Mouse (Mus musculus): ENCODE data around the gene Gm49369. TPM values are rescaled to one million over a fixed set of nuclear protein-coding genes. Genes with fewer than 3 reads are reported as not detected.

Gm49369 gene
- 0.79 TPM in 1 of 2 replicates, not detected in the other for polyA plus RNA-seq (2014; fragmentation: Nextera tagmentation; extraction: Ambion mirVana)

GRCm38 (mm10) chr7:142382567-142382966, at the start of gene Gm49369:
Gene Gm49369 (minus strand): TSS chr7:142382667.
- peaks cover 9% of the 10 kb centered on the region for H3K4me1 ChIP-seq (ENCODE audit: control insufficient read depth, insufficient read depth, low read length)
- H3K9ac ChIP-seq (ENCODE audit: low read length), result no peak within 1 kb of the TSS
- DNase-seq (ENCODE audit: low spot score) (no peak), ATAC-seq (ENCODE audit: insufficient number of reproducible peaks, low FRiP score, low TSS enrichment, low read depth) (no peak)
- no peaks in the 10 kb centered on the region for H3K27me3 ChIP-seq (ENCODE audit: control insufficient read depth, insufficient read depth, low read length)
- no peak within 1 kb of the TSS for H3K4me3 ChIP-seq (ENCODE audit: low read depth, low read length)
- no peaks in the 10 kb centered on the region for H3K9me3 ChIP-seq (ENCODE audit: control insufficient read depth, low read length)
- WGBS, result 91% methylated on average over 5 of the region's 5 CpGs
- no peak within 1 kb of the TSS for H3K27ac ChIP-seq (replicated peaks; ENCODE audit: low read depth, low read length)
- no peak within 1 kb of the TSS for H3K4me2 ChIP-seq (ENCODE audit: low read depth, severe bottlenecking)
- H3K36me3 ChIP-seq (ENCODE audit: control insufficient read depth, insufficient read depth, low read length), result peaks cover 42% of the 10 kb centered on the region

GRCm38 (mm10) chr7:142431106-142431505, 48.6 kb upstream of the Gm49369 start:
- Histone ChIP-seq H3K27ac (replicated peaks; ENCODE audit: low read depth, low read length) (no peak overlapping the region), H3K4me1 (ENCODE audit: control insufficient read depth, insufficient read depth, low read length) (peaks cover 5% of the 10 kb centered on the region; the same call in 1 of the 2 replicates), H3K9me3 (ENCODE audit: control insufficient read depth, low read length) (no peaks in the 10 kb centered on the region), H3K4me3 (ENCODE audit: low read depth, low read length) (no peak overlapping the region), H3K36me3 (ENCODE audit: control insufficient read depth, insufficient read depth, low read length) (no peaks in the 10 kb centered on the region), H3K27me3 (ENCODE audit: control insufficient read depth, insufficient read depth, low read length) (no peaks in the 10 kb centered on the region), H3K9ac (ENCODE audit: low read length) (no peak overlapping the region), H3K4me2 (ENCODE audit: low read depth, severe bottlenecking) (no peak overlapping the region)
- ATAC-seq (ENCODE audit: insufficient number of reproducible peaks, low FRiP score, low TSS enrichment, low read depth), result no peak
- no peak for DNase-seq (ENCODE audit: low spot score)
- 90% methylated on average over 14 of the region's 14 CpGs for WGBS

GRCm38 (mm10) chr7:142430160-142430678, 47.8 kb upstream of the Gm49369 start:
- H3K9ac ChIP-seq (ENCODE audit: low read length), result no peak overlapping the region
- H3K4me1 ChIP-seq (ENCODE audit: control insufficient read depth, insufficient read depth, low read length), result peaks cover 3% of the 10 kb centered on the region; the same call in 1 of the 2 replicates
- no peak overlapping the region for H3K4me2 ChIP-seq (ENCODE audit: low read depth, severe bottlenecking)

GRCm38 (mm10) chr7:142428213-142428612, 45.7 kb upstream of the Gm49369 start:
- ATAC-seq (ENCODE audit: insufficient number of reproducible peaks, low FRiP score, low TSS enrichment, low read depth) (peak; percentile 44; the same call in 1 of the 2 replicates), DNase-seq (ENCODE audit: low spot score) (peak; percentile 90)
- peaks cover 3% of the 10 kb centered on the region; the same call in 1 of the 2 replicates for H3K4me1 ChIP-seq (ENCODE audit: control insufficient read depth, insufficient read depth, low read length)
- H3K4me2 ChIP-seq (ENCODE audit: low read depth, severe bottlenecking), result no peak overlapping the region
- H3K9ac ChIP-seq (ENCODE audit: low read length), result no peak overlapping the region
- 3% methylated on average over 7 of the region's 7 CpGs for WGBS
- no peaks in the 10 kb centered on the region for H3K36me3 ChIP-seq (ENCODE audit: control insufficient read depth, insufficient read depth, low read length)
- H3K4me3 ChIP-seq (ENCODE audit: low read depth, low read length), result no peak overlapping the region
- no peak overlapping the region for H3K27ac ChIP-seq (replicated peaks; ENCODE audit: low read depth, low read length)
- no peaks in the 10 kb centered on the region for H3K27me3 ChIP-seq (ENCODE audit: control insufficient read depth, insufficient read depth, low read length)
- no peaks in the 10 kb centered on the region for H3K9me3 ChIP-seq (ENCODE audit: control insufficient read depth, low read length)

More at GRCm38 (mm10) chr7:142430160-142430678, 47.8 kb upstream of the Gm49369 start:
- no peaks in the 10 kb centered on the region for H3K36me3 ChIP-seq (ENCODE audit: control insufficient read depth, insufficient read depth, low read length)
- DNase-seq (ENCODE audit: low spot score) (peak; percentile 26), ATAC-seq (ENCODE audit: insufficient number of reproducible peaks, low FRiP score, low TSS enrichment, low read depth) (no peak)
- no peaks in the 10 kb centered on the region for H3K27me3 ChIP-seq (ENCODE audit: control insufficient read depth, insufficient read depth, low read length)
- no peaks in the 10 kb centered on the region for H3K9me3 ChIP-seq (ENCODE audit: control insufficient read depth, low read length)
- no peak overlapping the region for H3K4me3 ChIP-seq (ENCODE audit: low read depth, low read length)
- 78% methylated on average over 12 of the region's 12 CpGs for WGBS
- H3K27ac ChIP-seq (replicated peaks; ENCODE audit: low read depth, low read length), result no peak overlapping the region

- Histone ChIP-seq H3K4me1 (ENCODE audit: control insufficient read depth, insufficient read depth, low read length) (peaks cover 3% of the 10 kb centered on the region; the same call in 1 of the 2 replicates), H3K4me2 (ENCODE audit: low read depth, severe bottlenecking) (no peak overlapping the region), H3K9me3 (ENCODE audit: control insufficient read depth, low read length) (no peaks in the 10 kb centered on the region), H3K27ac (replicated peaks; ENCODE audit: low read depth, low read length) (no peak overlapping the region), H3K4me3 (ENCODE audit: low read depth, low read length) (no peak overlapping the region), H3K36me3 (ENCODE audit: control insufficient read depth, insufficient read depth, low read length) (no peaks in the 10 kb centered on the region), H3K27me3 (ENCODE audit: control insufficient read depth, insufficient read depth, low read length) (no peaks in the 10 kb centered on the region), H3K9ac (ENCODE audit: low read length) (no peak overlapping the region)
- ATAC-seq (ENCODE audit: insufficient number of reproducible peaks, low FRiP score, low TSS enrichment, low read depth) (no peak), DNase-seq (ENCODE audit: low spot score) (peak; percentile 28)
- WGBS, result 66% methylated on average over 11 of the region's 11 CpGs
Measured at GRCm38 (mm10) chr7:142425641-142426213, 43.3 kb upstream of the Gm49369 start.

- no peaks in the 10 kb centered on the region for H3K36me3 ChIP-seq (ENCODE audit: control insufficient read depth, insufficient read depth, low read length)
- no peak overlapping the region for H3K9ac ChIP-seq (ENCODE audit: low read length)
- no peak overlapping the region for H3K4me3 ChIP-seq (ENCODE audit: low read depth, low read length)
- H3K4me1 ChIP-seq (ENCODE audit: control insufficient read depth, insufficient read depth, low read length), result no peaks in the 10 kb centered on the region
- ATAC-seq (ENCODE audit: insufficient number of reproducible peaks, low FRiP score, low TSS enrichment, low read depth) (no peak), DNase-seq (ENCODE audit: low spot score) (no peak)
- no peak overlapping the region for H3K4me2 ChIP-seq (ENCODE audit: low read depth, severe bottlenecking)
- no peaks in the 10 kb centered on the region for H3K9me3 ChIP-seq (ENCODE audit: control insufficient read depth, low read length)
- no peak overlapping the region for H3K27ac ChIP-seq (replicated peaks; ENCODE audit: low read depth, low read length)
- 71% methylated on average over 2 of the region's 2 CpGs for WGBS
- H3K27me3 ChIP-seq (ENCODE audit: control insufficient read depth, insufficient read depth, low read length), result no peaks in the 10 kb centered on the region
Measured at GRCm38 (mm10) chr7:142421826-142422225, 39.4 kb upstream of the Gm49369 start.

- Histone ChIP-seq H3K27ac (replicated peaks; ENCODE audit: low read depth, low read length) (no peak overlapping the region), H3K4me1 (ENCODE audit: control insufficient read depth, insufficient read depth, low read length) (no peaks in the 10 kb centered on the region), H3K9ac (ENCODE audit: low read length) (no peak overlapping the region), H3K9me3 (ENCODE audit: control insufficient read depth, low read length) (no peaks in the 10 kb centered on the region), H3K27me3 (ENCODE audit: control insufficient read depth, insufficient read depth, low read length) (no peaks in the 10 kb centered on the region), H3K4me2 (ENCODE audit: low read depth, severe bottlenecking) (no peak overlapping the region), H3K36me3 (ENCODE audit: control insufficient read depth, insufficient read depth, low read length) (no peaks in the 10 kb centered on the region), H3K4me3 (ENCODE audit: low read depth, low read length) (no peak overlapping the region)
- WGBS, result 84% methylated on average over 5 of the region's 5 CpGs
- ATAC-seq (ENCODE audit: insufficient number of reproducible peaks, low FRiP score, low TSS enrichment, low read depth) (no peak), DNase-seq (ENCODE audit: low spot score) (no peak)
Measured at GRCm38 (mm10) chr7:142419887-142420286, 37.4 kb upstream of the Gm49369 start.

- Histone ChIP-seq H3K27ac (replicated peaks; ENCODE audit: low read depth, low read length) (no peak overlapping the region), H3K4me3 (ENCODE audit: low read depth, low read length) (no peak overlapping the region), H3K4me2 (ENCODE audit: low read depth, severe bottlenecking) (no peak overlapping the region), H3K9ac (ENCODE audit: low read length) (no peak overlapping the region), H3K9me3 (ENCODE audit: control insufficient read depth, low read length) (no peaks in the 10 kb centered on the region), H3K36me3 (ENCODE audit: control insufficient read depth, insufficient read depth, low read length) (no peaks in the 10 kb centered on the region), H3K27me3 (ENCODE audit: control insufficient read depth, insufficient read depth, low read length) (no peaks in the 10 kb centered on the region), H3K4me1 (ENCODE audit: control insufficient read depth, insufficient read depth, low read length) (no peaks in the 10 kb centered on the region)
- WGBS, result 90% methylated on average over 8 of the region's 8 CpGs
- DNase-seq (ENCODE audit: low spot score), result no peak
- no peak for ATAC-seq (ENCODE audit: insufficient number of reproducible peaks, low FRiP score, low TSS enrichment, low read depth)
Measured at GRCm38 (mm10) chr7:142418679-142419078, 36.2 kb upstream of the Gm49369 start.
